Mouse (Mus musculus): Measurements from ENCODE around the gene Sema4d.

GRCm38 (mm10) chr13:51783857-51784256, 9.7 kb downstream of the Sema4d start:
- TF ChIP-seq TAL1 (IDR thresholded peaks at IDR 0.05; ENCODE audit: low read length) (no peak), GATA1 (IDR thresholded peaks at IDR 0.05; ENCODE audit: low read length) (no peak)
